Mouse (Mus musculus): Measurements from ENCODE around the gene Rtp1.

Gene Rtp1

DNA sequence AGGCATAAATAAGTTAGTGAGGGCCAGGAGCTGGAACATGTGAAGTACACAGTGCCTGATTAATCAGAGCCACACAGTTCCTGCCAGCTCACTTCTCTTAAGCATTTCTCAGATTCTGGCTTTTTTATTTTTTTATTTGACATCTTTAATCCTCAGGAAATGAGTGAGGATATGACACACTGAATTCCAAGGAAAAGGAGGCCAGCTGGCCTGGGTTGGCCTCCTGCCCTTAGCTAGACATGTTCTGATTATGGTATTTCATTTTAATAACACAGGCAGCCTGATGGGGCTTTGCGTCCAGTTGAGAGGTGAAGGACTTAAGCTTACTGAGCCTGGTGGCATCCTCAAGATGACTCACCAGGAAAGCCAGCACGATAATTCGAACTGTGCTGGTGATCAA is 27.6 kb downstream of the Rtp1 start:
- DNase-seq (ENCODE audit: inconsistent ontology term): peak; percentile 72

DNA sequence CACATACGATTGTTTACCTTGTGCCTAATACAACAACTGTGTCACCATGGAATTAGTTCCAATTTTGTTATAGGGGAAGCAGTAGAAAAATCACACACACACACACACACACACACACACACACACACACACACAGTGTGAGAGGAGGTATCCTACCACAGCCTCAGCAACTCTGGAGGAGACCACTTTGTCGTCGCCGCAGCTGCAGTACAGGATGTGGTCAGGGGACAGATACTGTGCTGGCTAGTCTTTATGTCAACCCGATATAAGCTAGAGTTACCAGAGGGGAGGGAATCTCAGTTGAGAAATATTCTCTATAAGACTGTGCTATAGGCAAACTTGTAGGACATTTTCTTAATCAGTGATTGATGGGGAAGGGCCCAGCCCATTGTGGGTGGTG is 28.4 kb downstream of the Rtp1 start:
- no peak for DNase-seq (ENCODE audit: inconsistent ontology term)

DNA sequence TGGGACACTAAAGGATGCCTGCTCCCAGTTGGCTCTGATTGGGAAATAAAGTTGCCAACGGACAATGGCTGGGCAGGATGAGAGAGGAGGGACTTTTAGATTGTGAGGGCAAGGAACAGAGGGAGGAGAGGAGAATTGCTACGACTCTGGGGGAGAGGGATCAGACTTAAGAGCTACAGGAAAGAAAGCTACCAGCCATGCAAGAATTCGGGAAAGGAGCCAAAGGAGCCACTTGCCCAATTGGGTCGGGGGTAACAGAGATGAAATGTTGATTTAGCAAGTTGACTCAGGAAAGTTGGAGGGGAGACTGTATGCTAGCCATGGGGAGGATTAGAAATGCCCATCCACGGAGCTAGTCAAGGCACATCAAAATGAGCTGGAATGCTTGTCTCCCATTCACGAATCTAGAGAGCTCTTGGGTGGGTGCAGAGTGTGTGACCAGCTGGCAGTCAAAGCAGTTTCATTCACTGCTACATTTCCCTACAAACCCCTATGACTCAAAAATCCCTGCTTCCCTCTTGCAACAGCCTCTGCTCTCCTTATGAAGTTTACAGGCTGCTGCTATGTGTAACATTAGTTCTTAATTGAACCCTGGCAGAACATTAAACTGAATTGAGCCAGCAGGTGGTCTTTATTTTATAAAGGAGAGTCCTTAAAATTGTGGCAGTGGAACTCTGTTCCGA is 30.1 kb downstream of the Rtp1 start:
- DNase-seq (ENCODE audit: inconsistent ontology term): peak; percentile 28

- DNase-seq (ENCODE audit: inconsistent ontology term): no peak
Observed at GRCm38 (mm10) chr16:23463671-23464347, 34.9 kb downstream of the Rtp1 start.

- DNase-seq (ENCODE audit: inconsistent ontology term): no peak
Observed at GRCm38 (mm10) chr16:23471551-23471950, 42.6 kb downstream of the Rtp1 start.

DNA sequence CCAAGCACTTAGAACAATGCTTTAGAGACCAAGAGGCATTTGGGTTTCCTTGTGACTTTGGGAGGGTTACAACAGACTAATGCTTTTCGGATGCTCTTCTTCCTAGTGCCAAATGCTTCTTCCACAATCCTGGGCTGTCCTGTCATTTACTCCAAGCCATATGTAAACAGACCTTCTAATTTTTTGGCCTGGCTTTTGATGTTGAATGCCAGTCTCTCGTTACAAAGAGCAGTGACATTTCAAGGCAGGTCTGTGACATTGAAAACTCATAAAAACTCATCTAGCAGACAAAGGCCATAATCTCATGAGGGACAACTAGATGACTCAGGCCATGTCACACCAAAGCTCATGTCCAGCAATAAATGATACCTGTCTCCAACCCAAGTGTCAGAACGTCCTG is 43.1 kb downstream of the Rtp1 start:
- no peak for DNase-seq (ENCODE audit: inconsistent ontology term)

- no peak for DNase-seq (ENCODE audit: inconsistent ontology term)
Observed at GRCm38 (mm10) chr16:23475651-23476050, 46.7 kb downstream of the Rtp1 start.

DNA sequence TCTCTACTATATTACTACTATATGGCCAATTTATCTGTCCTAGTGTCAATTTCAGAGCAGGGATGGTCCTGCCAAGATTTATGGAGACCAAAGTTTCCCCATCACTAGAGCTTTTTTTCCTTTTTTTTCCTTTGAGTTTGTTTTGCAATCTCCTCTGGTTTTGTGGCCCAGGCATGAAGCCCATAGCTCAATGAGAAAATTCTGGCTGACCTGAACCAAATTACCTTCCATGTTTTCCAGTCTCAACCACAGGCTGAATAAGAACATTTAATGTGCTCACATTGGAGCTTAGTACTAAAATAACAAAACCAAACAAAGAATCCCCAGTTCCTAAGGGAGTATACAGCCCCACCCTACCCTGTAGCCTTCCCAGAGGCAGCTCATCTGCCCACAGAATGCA is 47.7 kb downstream of the Rtp1 start:
- DNase-seq (ENCODE audit: inconsistent ontology term): no peak

DNA sequence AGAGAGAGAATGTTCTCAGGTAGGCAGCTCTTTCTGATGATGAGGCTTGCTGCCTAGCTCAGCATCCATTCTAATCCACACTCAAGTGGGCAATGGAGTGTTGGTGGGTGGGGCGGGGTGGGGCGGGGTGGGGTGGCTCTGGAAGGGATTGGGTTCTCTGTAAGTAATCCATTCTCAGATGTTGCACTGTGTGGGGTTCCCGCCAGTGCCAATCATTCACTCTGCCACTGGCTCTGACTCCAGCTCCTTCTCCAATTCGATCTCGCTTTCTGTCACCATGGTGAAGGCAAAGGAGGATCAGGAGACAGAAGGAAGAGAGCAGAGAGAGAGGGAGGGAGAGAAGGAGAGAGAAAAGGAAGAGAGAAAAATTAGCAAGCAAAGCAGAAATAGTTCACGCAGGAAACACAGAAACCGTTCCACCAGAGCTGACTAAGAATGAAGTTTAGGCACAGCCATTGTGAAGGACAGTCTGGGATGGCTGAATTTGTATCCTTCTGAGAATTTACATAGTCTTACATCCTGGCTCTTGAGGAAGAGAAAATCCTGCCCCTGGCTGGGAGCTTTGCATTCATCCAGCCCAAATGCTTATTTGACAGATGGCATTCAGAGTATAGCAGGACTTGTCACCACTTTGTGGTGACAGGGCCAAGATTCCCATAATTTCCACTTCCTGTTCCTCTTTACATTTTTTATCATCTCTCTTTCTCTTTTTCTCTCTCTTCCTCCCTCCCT is 51.1 kb downstream of the Rtp1 start:
- no peak for DNase-seq (ENCODE audit: inconsistent ontology term)

DNA sequence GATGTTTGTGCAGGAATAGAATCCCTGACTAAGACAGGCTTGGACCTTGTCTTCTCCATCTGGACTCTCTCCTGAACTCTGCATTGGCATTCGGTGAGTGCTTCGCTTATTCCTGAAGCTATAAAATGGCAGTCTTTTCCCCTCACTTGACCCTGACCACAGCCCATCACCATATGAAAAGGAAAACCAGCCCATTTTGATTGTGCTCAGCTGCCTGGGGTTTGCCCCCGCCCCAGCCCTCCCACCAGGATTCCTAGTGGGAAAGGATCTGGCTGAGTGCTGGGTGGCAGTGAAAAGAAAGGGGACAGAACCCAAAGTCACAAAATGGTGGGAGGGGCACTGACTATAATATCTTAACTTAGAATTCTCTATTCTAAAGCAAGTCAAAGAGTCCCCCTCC is 53.3 kb downstream of the Rtp1 start:
- no peak for DNase-seq (ENCODE audit: inconsistent ontology term)

DNA sequence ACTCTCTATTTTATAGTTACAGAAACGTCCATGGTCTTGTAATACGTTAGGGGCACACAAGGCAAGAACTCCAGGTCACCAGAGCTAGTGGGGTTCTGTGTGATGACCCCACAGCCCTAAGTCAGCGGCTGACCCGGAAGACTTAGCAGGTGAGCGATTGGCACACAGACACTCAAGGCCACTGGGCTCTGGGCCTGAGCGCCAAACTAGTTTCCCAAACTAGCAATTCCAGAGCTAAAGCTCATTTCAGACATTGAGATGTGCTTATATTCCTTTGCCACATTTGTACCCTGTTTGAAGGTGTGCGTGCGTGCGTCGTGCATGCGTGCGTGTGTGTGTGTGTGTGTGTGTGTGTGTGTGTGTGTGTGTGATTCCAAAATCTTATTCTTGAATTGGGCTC is 53.9 kb downstream of the Rtp1 start:
- DNase-seq (ENCODE audit: inconsistent ontology term): no peak

DNA sequence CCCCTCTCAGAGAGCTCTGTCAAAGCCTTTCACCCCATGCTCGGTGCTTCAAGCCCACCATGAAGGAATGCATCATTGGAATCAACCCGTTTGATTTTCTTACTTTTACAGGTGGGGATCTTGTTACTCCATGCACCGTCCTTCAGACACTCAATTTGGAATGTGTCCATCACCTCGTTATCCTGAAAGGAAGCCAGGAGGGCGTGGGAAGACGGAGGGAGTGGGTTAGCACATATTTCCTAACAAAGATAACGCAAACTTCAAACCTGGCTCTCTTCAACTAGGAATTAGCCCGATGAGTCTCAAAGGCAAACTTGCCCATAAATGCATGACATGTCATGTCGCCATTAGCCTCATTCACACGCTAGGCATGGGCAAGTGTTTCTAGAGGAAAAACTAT is 54.4 kb downstream of the Rtp1 start:
- no peak for DNase-seq (ENCODE audit: inconsistent ontology term)
